Mouse (Mus musculus) ES-E14 (cell line): ENCODE results near the gene Htr3b. TPM values are rescaled to one million over a fixed set of nuclear protein-coding genes. Genes with fewer than 3 reads are reported as not detected.
A peak's percentile ranks its signal among the peaks of the same experiment; 100 is the strongest.
"Not testable (repeated sequence)": the region's sequence is repeated elsewhere in the genome, so short reads cannot be mapped to it uniquely, and the experiment has no call there.

Source experiments
- DNase-seq: peaks from one replicate; pipeline ENCODE4 v3.0.0-alpha.2; 2013; ENCODE audit warnings: low read depth, low spot score
- H3K27ac ChIP-seq: 2 replicates; pipeline ENCODE4 v1.5.1; 2012; ENCODE audit warnings: low read depth, mild to moderate bottlenecking, low read length, moderate library complexity, mixed read lengths; ENCODE audit not compliant: poor library complexity, insufficient read depth, severe bottlenecking
- H3K36me3 ChIP-seq: 2 replicates; pipeline ENCODE4 v1.6.1; 2012; ENCODE audit warnings: mild to moderate bottlenecking, low read length, moderate library complexity, mixed read lengths; ENCODE audit not compliant: control insufficient read depth, poor library complexity, insufficient read depth, severe bottlenecking
- H3K4me1 ChIP-seq, 2 experiments: fragments of 150-350 bp in 1 of 2; sonication (generic) in 1 of 2; 2 replicates each; pipeline ENCODE4 v1.6.1; 2012; ENCODE audit warnings: low read length in 2 of 2, mild to moderate bottlenecking in 1 of 2, mixed read lengths in 1 of 2; ENCODE audit not compliant: control insufficient read depth in 2 of 2, insufficient read depth in 2 of 2, poor library complexity in 1 of 2
- H3K4me3 ChIP-seq, 2 experiments: fragments of 150-350 bp in 1 of 2; sonication (generic) in 1 of 2; 2 replicates each; pipeline ENCODE4 v1.5.1; 2012; ENCODE audit warnings: low read length in 2 of 2, low read depth in 1 of 2, mild to moderate bottlenecking in 1 of 2, mixed read lengths in 1 of 2; ENCODE audit not compliant: insufficient read depth in 1 of 2, poor library complexity in 1 of 2, severe bottlenecking in 1 of 2
- H3K9ac ChIP-seq: 2 replicates; pipeline ENCODE4 v1.6.1; 2012; ENCODE audit warnings: low read depth, mild to moderate bottlenecking, low read length, mixed read lengths; ENCODE audit not compliant: poor library complexity, insufficient read depth, severe bottlenecking
- H3K9me3 ChIP-seq: fragments of 150-350 bp; sonication (generic); 2 replicates; pipeline ENCODE4 v1.6.1; 2012; ENCODE audit warnings: low read depth, mild to moderate bottlenecking, low read length; ENCODE audit not compliant: control insufficient read depth, insufficient read depth
- CHD2 ChIP-seq: IDR thresholded peaks from 2 replicates; pipeline ENCODE4 v1.6.1; 2014; ENCODE audit warnings: mild to moderate bottlenecking, low read depth, low read length, inconsistent platforms
- HCFC1 ChIP-seq: IDR thresholded peaks from 2 replicates; pipeline ENCODE4 v1.6.1; 2012; ENCODE audit warnings: low read length, inconsistent platforms, borderline replicate concordance; ENCODE audit not compliant: insufficient read depth
- MAFK ChIP-seq: IDR thresholded peaks from 2 replicates; pipeline ENCODE4 v1.6.1; 2014; ENCODE audit warnings: mild to moderate bottlenecking, low read depth, low read length, inconsistent platforms; ENCODE audit not compliant: insufficient read depth
- ZC3H11A ChIP-seq: IDR thresholded peaks from 2 replicates; pipeline ENCODE4 v1.6.1; 2012; ENCODE audit warnings: low read depth, mild to moderate bottlenecking, inconsistent platforms, low read length, borderline replicate concordance
- ZNF384 ChIP-seq: IDR thresholded peaks from 2 replicates; pipeline ENCODE4 v1.6.1; 2012; ENCODE audit warnings: low read depth, low read length, inconsistent platforms
- in situ Hi-C, 2 experiments: fragments of 600-800 bp; cut with MboI; formaldehyde crosslinking; loops; one replicate each; pipeline ENCODE4 v1.15.1; 2025; ENCODE audit warnings: low sequenced_read_pairs in 2 of 2, inconsistent platforms in 1 of 2; ENCODE audit not compliant: unreplicated experiment in 2 of 2
- total RNA-seq: library from RNA; depleted of rRNA; stranded (reverse); fragments of 300-350 nt; gene quantifications from 2 replicates; pipeline ENCODE4 v1.2.3, GENCODE M21; 2012

Gene Htr3b
- total RNA-seq, 1 experiment: not detected

DNA sequence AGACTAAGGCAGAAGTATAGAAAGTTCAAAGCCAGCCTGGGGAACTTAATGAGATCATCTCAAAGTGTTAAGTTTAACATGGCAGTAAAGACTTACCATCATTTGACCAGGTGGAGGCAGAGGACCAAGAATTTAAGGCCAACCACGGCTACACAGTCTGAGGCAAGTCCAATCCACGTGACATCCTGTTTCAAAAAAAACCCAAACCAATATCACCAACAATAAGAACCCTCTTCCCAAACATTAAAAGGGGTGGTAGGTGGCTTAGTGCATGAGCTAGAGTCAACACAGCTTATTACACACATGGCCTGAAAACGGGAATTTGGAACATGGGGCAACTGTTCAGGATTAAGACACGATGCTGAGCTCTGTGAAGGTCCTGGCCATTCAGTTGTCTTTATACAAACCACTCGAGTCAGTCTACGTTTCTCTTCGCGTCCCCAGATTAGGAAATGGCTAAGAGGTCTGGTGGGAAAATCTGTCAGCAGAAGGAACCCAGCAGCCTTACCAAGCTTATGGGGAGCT, 19.6 kb upstream of the Htr3b start:
- TF ChIP-seq HCFC1 (no peak), MAFK (no peak), ZNF384 (no peak), ZC3H11A (no peak), CHD2 (no peak)
- Histone ChIP-seq H3K9ac (peak overlapping the region; percentile 75), H3K4me3 (peak overlapping the region; percentile 61 to 81), H3K36me3 (peaks cover 3% of the 10 kb centered on the region; the same call in 1 of the 2 replicates), H3K9me3 (no peaks in the 10 kb centered on the region), H3K4me1 (peaks cover 0 to 15% of the 10 kb centered on the region in 2 experiments; a peak in 2 of 4 replicates), H3K27ac (peak overlapping the region; percentile 17)
- DNase-seq: no peak
- in situ Hi-C loops: no loop called here

DNA sequence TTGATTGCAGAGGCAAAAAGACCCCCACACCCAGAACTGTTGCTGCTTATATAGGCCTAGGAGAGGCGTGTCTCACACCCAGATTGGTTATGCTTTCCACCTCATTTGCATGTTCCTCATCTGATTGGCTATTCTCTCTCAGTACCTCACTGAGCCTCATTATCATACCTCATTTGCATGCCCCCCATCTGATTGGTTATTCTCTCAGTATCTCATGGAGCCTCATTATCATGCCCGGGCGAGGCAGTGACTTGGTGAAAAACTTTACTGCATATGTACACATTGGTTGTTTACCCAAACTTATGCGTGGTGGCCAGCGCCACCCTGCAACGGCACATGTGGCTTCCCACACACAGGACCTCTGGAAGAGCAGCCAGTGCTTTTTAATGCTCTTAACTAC, 19.0 kb upstream of the Htr3b start:
- H3K36me3 ChIP-seq, in situ Hi-C loops, H3K9me3 ChIP-seq, DNase-seq, H3K9ac ChIP-seq: not testable (repeated sequence)
- Histone ChIP-seq H3K4me3 (peak overlapping the region in 1 of 2 experiments; percentile 81; a peak in 2 of 4 replicates), H3K27ac (peak overlapping the region; percentile 17; the same call in 1 of the 2 replicates), H3K4me1 (peaks cover 0 to 15% of the 10 kb centered on the region in 2 experiments; a peak in 2 of 4 replicates)
- TF ChIP-seq CHD2: 0 out of 2 replicates have a peak, but pooled peaks have one; percentile 21

DNA sequence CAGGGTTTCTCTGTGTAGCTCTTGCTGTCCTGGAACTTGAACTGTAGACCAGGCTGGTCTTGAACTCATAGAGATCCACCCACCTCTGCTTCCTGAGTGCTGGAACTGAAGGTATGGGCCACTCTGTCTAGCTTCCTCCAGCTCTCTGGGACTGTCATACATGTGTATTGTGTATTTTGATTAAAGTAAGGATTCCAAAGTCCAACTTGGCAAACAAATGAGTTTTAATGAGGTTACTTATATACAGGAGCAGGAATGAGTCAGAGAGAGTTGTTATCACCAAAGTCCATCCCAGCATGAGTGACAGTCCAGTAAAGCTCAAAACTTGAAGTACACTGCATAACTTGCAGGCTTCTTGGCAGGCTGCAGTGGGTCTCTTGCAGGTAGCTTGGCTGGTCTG, 17.0 kb upstream of the Htr3b start:
- H3K9me3 ChIP-seq: no peaks in the 10 kb centered on the region
- no peak for TF ChIP-seq ZC3H11A
- no peak for TF ChIP-seq CHD2
- TF ChIP-seq HCFC1: no peak
- no peak for TF ChIP-seq MAFK
- no peak for TF ChIP-seq ZNF384
- no peak overlapping the region for H3K9ac ChIP-seq
- H3K36me3 ChIP-seq: no peaks in the 10 kb centered on the region
- no peak for DNase-seq
- peaks cover 3 to 12% of the 10 kb centered on the region in 2 experiments; a peak in 2 of 4 replicates for H3K4me1 ChIP-seq
- in situ Hi-C loops: no loop called here
- no peak overlapping the region for H3K27ac ChIP-seq
- H3K4me3 ChIP-seq: no peak overlapping the region

DNA sequence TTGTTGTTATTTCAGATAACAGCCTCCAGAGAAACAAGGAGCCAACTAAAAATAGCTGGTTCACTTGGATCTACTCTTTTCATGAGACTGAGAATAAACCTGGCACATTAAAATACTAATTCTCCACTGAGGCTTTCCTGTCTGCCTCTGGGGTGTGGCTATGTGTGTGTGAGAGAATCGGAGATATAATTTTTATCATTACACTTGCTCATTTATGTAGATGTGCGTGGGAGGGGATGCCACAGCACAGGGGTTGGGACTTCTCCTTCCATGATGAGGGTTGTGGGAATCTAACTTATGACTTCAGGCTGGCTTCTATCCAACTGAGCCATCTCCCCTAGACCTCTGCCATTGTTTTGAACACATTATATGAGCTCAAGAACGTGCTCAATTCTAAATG, 16.0 kb upstream of the Htr3b start:
- Histone ChIP-seq H3K9ac (no peak overlapping the region), H3K27ac (no peak overlapping the region), H3K9me3 (no peaks in the 10 kb centered on the region), H3K4me3 (no peak overlapping the region), H3K4me1 (peaks cover 3 to 12% of the 10 kb centered on the region in 2 experiments; a peak in 2 of 4 replicates), H3K36me3 (no peaks in the 10 kb centered on the region)
- TF ChIP-seq CHD2 (no peak), MAFK (no peak), ZNF384 (no peak), HCFC1 (no peak), ZC3H11A (no peak)
- in situ Hi-C loops: no loop called here
- DNase-seq: no peak

DNA sequence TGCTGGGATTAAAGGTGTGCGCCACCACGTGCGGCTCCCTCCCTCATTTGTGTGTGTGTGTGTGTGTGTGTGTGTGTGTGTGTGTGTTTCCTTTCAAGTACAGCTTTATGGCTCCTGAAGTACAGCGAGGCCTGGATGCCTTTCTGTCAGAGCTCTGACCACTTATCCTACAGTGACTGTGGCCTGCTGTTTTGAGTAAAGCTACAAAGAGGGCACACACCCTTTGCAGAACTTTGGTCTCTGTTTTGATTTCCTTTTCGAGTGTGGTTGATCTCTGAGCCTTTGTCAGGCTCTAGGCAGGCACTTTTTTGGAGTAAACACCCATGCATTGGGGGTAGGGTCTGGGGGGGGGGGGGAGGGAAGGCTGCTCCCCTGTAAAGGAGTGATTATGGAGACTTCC, 15.6 kb upstream of the Htr3b start:
- Histone ChIP-seq H3K9me3 (no peaks in the 10 kb centered on the region), H3K4me1 (peaks cover 3 to 12% of the 10 kb centered on the region in 2 experiments; a peak in 2 of 4 replicates), H3K4me3 (no peak overlapping the region), H3K9ac (no peak overlapping the region), H3K27ac (0 out of 2 replicates have a peak overlapping the region, but pooled peaks have one; percentile 1), H3K36me3 (no peaks in the 10 kb centered on the region)
- DNase-seq: no peak
- TF ChIP-seq ZC3H11A (no peak), HCFC1 (no peak), CHD2 (no peak), MAFK (no peak), ZNF384 (no peak)
- in situ Hi-C loops: no loop called here
